Mouse (Mus musculus): ENCODE measurements around the gene Tango6.

The Tango6 gene

GRCm38 (mm10) chr8:106701360-106701759, 18.5 kb downstream of the Tango6 start:
- DNase-seq: no peak

GRCm38 (mm10) chr8:106704199-106704900, 21.5 kb downstream of the Tango6 start:
- no peak for DNase-seq

- peak; percentile 31 for DNase-seq
These were observed 22.0 kb downstream of the Tango6 start for GRCm38 (mm10) chr8:106704901-106705321.

- no peak for DNase-seq
These were observed 23.3 kb downstream of the Tango6 start for GRCm38 (mm10) chr8:106706194-106706593.

- no peak for DNase-seq
These were observed 27.1 kb downstream of the Tango6 start for GRCm38 (mm10) chr8:106710002-106710401.

GRCm38 (mm10) chr8:106712487-106712886, 29.6 kb downstream of the Tango6 start:
- DNase-seq: no peak

- no peak for DNase-seq
These were observed 31.4 kb downstream of the Tango6 start for GRCm38 (mm10) chr8:106714297-106714696.

GRCm38 (mm10) chr8:106718091-106718500, 35.2 kb downstream of the Tango6 start:
- peak; percentile 82 for DNase-seq

- no peak for DNase-seq
These were observed 38.1 kb downstream of the Tango6 start for GRCm38 (mm10) chr8:106720921-106721320.

- no peak for DNase-seq
These were observed 39.6 kb downstream of the Tango6 start for GRCm38 (mm10) chr8:106722453-106722852.

- no peak for DNase-seq
These were observed 41.1 kb downstream of the Tango6 start for GRCm38 (mm10) chr8:106723921-106724320.

GRCm38 (mm10) chr8:106726551-106726950, 43.7 kb downstream of the Tango6 start:
- DNase-seq: no peak

- DNase-seq: no peak
These were observed 44.5 kb downstream of the Tango6 start for GRCm38 (mm10) chr8:106727241-106727835.

- DNase-seq: no peak
These were observed 45.0 kb downstream of the Tango6 start for GRCm38 (mm10) chr8:106727889-106728288.

GRCm38 (mm10) chr8:106732921-106733320, 50.1 kb downstream of the Tango6 start:
- no peak for DNase-seq

GRCm38 (mm10) chr8:106733703-106734102, 50.8 kb downstream of the Tango6 start:
- no peak for DNase-seq

- DNase-seq: no peak
These were observed 51.4 kb downstream of the Tango6 start for GRCm38 (mm10) chr8:106734222-106734621.

- DNase-seq: no peak
These were observed 54.2 kb downstream of the Tango6 start for GRCm38 (mm10) chr8:106736861-106737662.

- no peak for DNase-seq
These were observed 55.0 kb downstream of the Tango6 start for GRCm38 (mm10) chr8:106737846-106738245.

GRCm38 (mm10) chr8:106742321-106742720, 59.5 kb downstream of the Tango6 start:
- DNase-seq: no peak

GRCm38 (mm10) chr8:106743361-106743760, 60.5 kb downstream of the Tango6 start:
- DNase-seq: no peak

GRCm38 (mm10) chr8:106753436-106753835, 70.6 kb downstream of the Tango6 start:
- DNase-seq: no peak

- DNase-seq: no peak
These were observed 78.4 kb downstream of the Tango6 start for GRCm38 (mm10) chr8:106761317-106761716.
